Mouse (Mus musculus) kidney, embryonic 14.5 days (tissue): ENCODE data around the gene Ube2g2. TPM values are rescaled to one million over a fixed set of nuclear protein-coding genes. Genes with fewer than 3 reads are reported as not detected.
A peak's percentile ranks its signal among the peaks of the same experiment; 100 is the strongest.

Experiments used
- microRNA counts: library from miRNA; unstranded; fragments of <30 nt; microRNA quantifications from one replicate; lab custom pipeline; 2017
- microRNA-seq: library from miRNA; unstranded; fragments of <30 nt; microRNA quantifications from one replicate; pipeline ENCODE4, GENCODE M21; 2016
- polyA plus RNA-seq: library from polyadenylated mRNA; unstranded; fragments of >200 nt; fragmentation: Nextera tagmentation; extraction: Ambion mirVana; gene quantifications from 2 replicates; pipeline ENCODE4 v1.2.1, GENCODE M21; 2014

Ube2g2 gene
- polyA plus RNA-seq, 1 experiment from 2014 or later = 51.8 TPM

MicroRNAs encoded within 50 kb of the gene (microRNA counts, 519-probe panel; counts per million panel counts)
- microRNA mmu-miR-1930 (lab: Ali Mortazavi, UCI) = not detected

Small RNA genes lying within 50 kb of the gene (microRNA-seq; reads per million reads assigned to microRNA genes)
- gene Mir1930 = 16.6 reads per million, percentile 31 among the genes with 10 or more reads in this experiment

Other genes with a start within 250 kb of the Ube2g2 start
- 5.1 and 7.3 TPM in 2 replicates for gene Adarb1, start 204.0 kb upstream of the Ube2g2 start, polyA plus RNA-seq
- 28.8 and 36.5 TPM in 2 replicates for gene Fam207a, start 106.5 kb upstream of the Ube2g2 start, polyA plus RNA-seq
- 1.1 and 1.3 TPM in 2 replicates for gene Itgb2, start 92.0 kb upstream of the Ube2g2 start, polyA plus RNA-seq
- gene Pttg1ip, start 40.6 kb upstream of the Ube2g2 start, polyA plus RNA-seq = 104 and 144 TPM in 2 replicates
- 253 and 294 TPM in 2 replicates for gene Sumo3, start 16.2 kb upstream of the Ube2g2 start, polyA plus RNA-seq
- gene Gm49325, start 16.1 kb upstream of the Ube2g2 start, polyA plus RNA-seq = 1.2 and 1.8 TPM in 2 replicates
- gene Tspear, start 64.3 kb downstream of the Ube2g2 start, polyA plus RNA-seq = 0.41 and 0.74 TPM in 2 replicates
- gene Gm19402, start 68.5 kb downstream of the Ube2g2 start, polyA plus RNA-seq = not detected in 2 replicates
- not detected in 2 replicates for gene Gm9508, start 75.0 kb downstream of the Ube2g2 start, polyA plus RNA-seq
- gene Gm10272, start 84.4 kb downstream of the Ube2g2 start, polyA plus RNA-seq = not detected in 2 replicates
- not detected in 2 replicates for gene Gm10024, start 89.2 kb downstream of the Ube2g2 start, polyA plus RNA-seq
- gene Gm10142, start 93.5 kb downstream of the Ube2g2 start, polyA plus RNA-seq = not detected in 2 replicates
- not detected in 2 replicates for gene Krtap12-1, start 98.3 kb downstream of the Ube2g2 start, polyA plus RNA-seq
- gene Gm10100, start 104.2 kb downstream of the Ube2g2 start, polyA plus RNA-seq = not detected in 2 replicates
- not detected in 2 replicates for gene Gm18596, start 120.4 kb downstream of the Ube2g2 start, polyA plus RNA-seq
- not detected in 2 replicates for gene Gm9736, start 129.1 kb downstream of the Ube2g2 start, polyA plus RNA-seq
- not detected in 2 replicates for gene Gm3233, start 137.4 kb downstream of the Ube2g2 start, polyA plus RNA-seq
- gene Gm3238, start 149.1 kb downstream of the Ube2g2 start, polyA plus RNA-seq = not detected in 2 replicates
- gene Gm7138, start 154.7 kb downstream of the Ube2g2 start, polyA plus RNA-seq = not detected in 2 replicates
- gene Gm3250, start 160.3 kb downstream of the Ube2g2 start, polyA plus RNA-seq = not detected in 2 replicates
- gene Gm7137, start 165.9 kb downstream of the Ube2g2 start, polyA plus RNA-seq = not detected in 2 replicates
- not detected in 2 replicates for gene Gm9639, start 172.8 kb downstream of the Ube2g2 start, polyA plus RNA-seq
- gene Gm19668, start 176.9 kb downstream of the Ube2g2 start, polyA plus RNA-seq = not detected in 2 replicates
- not detected in 2 replicates for gene Gm9507, start 189.6 kb downstream of the Ube2g2 start, polyA plus RNA-seq
- gene Gm2696, start 192.4 kb downstream of the Ube2g2 start, polyA plus RNA-seq = not detected in 2 replicates
- not detected in 2 replicates for gene Krtap10-4, start 204.8 kb downstream of the Ube2g2 start, polyA plus RNA-seq
- not detected in 2 replicates for gene Krtap10-10, start 213.7 kb downstream of the Ube2g2 start, polyA plus RNA-seq
- gene Gm36176, start 224.5 kb downstream of the Ube2g2 start, polyA plus RNA-seq = not detected in 2 replicates
- gene Gm10318, start 230.6 kb downstream of the Ube2g2 start, polyA plus RNA-seq = not detected in 2 replicates
- not detected in 2 replicates for gene Gm3285, start 239.7 kb downstream of the Ube2g2 start, polyA plus RNA-seq